Mouse (Mus musculus) B cell, adult 2 months (primary cell): ENCODE results near the gene Mmadhc.

ENCODE experiments used
- DNase-seq, 2 experiments: peaks; one replicate each; pipeline ENCODE4 v3.0.0; 2022

The Mmadhc gene

DNA sequence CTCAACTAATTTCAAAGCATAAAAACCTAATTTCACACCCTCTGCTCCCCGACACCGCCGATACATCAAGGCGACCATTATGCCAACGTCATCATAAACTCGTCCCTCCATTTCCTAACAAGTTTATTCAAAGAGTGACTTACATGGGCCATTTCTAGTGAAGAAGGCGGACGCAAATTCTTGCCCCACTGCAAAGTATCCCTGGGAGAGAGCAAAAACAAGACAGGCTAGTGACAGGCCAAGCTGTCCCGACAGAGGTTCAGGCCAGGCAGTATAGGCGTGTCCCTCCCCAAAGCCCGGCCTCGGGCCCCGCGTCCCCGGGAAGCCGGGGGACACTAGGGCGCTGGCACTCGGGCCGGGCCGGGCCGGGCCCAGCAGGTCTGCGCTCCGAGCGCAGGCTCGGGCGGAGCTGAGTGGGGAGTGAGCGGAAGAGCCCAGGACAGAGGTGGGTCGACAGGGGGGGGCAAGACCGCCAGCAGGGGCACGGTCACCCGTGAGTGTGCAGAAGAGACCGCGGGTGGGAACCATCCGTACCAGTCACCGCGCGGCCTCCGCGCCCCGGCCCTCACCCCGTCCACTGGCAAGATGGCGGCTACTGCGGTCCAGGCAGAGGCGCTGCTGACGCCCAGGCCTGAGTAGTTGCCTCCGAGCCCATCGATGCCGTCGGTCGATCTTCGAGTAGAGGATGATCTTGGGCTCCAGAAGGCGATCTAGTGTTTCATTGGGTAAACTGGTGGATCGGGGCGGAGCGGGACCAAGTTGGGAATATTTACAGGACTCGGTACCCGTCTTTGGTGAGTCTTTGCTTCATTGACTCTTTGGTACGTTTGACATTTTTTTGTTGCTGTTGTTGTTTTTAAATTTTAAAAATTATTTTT, at the start of gene Mmadhc:
Mmadhc (minus strand) TSS at position 693 of the 878 bp plus-strand sequence.
- DNase-seq, result peak; percentile 87 to 89

DNA sequence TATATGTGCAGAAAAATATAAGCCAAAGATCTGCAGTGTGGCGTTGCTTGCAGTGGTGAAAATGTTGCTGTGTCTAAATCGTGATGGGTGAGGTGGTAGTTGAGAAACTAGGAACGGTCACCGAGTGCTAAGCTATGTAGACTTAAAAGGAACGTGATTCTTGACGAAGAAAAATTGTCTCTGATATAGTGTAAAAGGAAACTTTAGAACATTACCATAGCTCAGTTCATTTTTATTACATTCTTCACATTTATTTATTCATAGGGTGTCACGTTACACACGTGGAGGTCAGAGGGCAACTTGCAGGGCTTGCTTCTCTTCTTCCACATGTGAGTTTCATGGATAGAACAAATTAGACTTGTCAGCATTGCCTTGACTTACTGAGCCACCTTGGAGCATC, 47.0 kb upstream of the Mmadhc start:
- no peak for DNase-seq

DNA sequence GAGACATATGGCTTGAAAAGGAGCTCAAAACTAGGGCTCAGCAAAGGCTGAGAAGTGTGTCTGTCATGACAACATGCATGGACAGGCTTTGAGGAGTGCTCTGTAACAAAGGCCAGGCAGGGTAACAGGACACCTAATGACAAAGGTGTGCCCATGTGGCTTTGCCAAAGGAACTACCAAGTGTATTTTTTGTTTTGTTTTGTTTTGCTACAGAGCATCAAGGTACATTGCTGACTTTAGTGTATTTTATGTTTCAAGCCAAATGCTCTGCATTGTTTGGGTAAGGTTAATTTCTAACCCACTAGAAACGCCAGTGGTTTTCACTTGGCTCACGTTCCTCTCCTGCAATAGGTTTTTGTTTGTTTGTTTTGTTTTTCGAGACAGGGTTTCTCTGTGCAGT, 42.5 kb upstream of the Mmadhc start:
- DNase-seq, result no peak

DNA sequence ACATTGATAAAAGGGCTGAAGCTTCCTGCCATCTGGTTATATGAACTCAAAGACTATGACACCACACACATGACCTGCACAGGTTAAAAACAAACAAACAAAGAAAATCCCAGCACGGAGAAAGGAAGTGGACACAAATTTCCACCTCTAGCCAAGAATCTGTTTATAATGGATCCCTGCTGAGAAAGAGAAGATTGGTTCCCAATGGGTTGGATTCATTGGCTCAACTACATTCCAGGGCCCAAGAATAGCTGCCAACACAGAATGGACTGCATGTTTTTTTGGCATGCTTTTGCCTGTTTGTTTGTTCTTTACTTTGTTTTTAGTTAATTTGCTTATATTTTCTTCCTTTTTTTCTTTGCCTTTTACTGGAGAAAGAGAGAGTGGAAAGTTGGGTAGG, 41.0 kb upstream of the Mmadhc start:
- no peak for DNase-seq

DNA sequence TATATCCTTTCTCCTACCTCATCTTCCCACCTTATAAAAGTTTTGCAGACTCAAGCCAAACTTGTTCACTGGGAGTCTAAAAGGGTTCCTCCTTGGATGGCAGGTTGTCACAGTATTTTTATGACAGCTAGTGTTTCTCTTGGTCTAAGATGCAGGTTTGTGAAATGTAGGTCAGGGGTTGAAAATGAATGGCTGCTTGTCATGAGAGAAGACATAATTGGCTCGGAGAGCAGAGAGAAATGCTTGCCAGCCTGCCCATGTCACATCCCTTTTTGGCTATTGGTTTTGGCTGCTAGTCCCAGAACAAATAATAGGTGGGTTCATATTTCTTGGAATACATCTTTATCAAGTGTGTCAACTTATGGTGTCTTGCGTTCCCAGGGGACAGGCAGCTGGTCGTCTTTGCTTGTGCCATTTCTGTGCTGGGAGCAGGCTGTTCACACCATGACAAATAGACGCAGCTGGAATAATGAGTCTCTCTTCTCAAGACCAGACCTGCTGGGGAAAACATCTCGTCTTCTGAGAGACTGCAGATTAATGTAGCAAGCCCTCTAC, 35.2 kb upstream of the Mmadhc start:
- DNase-seq, result no peak

DNA sequence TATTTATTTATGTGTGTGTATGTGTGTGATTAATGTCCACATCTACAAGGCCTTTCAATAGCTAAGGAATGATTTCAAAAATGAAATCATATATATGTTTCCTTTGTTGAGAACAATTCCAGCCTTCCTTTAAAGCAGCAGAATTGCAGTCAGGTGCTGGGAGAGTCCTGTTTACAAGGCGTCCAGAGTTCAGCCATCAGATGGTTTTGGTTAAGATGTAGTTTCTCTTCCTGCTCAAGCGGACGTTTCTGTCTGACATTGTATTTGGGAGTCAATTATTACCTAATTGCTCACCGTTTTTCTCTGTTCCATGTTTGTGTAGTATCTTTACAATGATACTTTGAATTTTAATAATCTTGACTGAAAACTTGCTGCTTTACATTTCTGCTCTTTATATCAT, 31.6 kb upstream of the Mmadhc start:
- no peak for DNase-seq

DNA sequence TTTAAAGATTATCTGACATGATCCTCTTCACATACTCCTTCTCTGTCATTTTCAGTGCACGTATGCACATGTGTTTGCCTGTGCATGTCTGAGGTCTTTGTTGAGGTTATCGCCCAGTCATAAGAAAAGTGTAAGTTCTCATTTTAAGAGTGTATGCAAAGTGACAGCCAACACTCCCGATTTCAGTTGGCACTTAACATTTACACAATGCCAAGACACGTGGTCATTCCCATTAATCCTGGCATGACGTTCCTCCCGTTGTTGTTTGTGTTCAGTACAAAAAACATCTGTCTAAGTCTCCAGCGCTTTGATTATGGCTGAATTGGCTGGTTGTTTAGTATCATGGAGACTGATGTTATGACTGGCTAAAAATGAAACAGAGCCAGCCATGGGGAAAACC, 28.2 kb upstream of the Mmadhc start:
- DNase-seq, result no peak

DNA sequence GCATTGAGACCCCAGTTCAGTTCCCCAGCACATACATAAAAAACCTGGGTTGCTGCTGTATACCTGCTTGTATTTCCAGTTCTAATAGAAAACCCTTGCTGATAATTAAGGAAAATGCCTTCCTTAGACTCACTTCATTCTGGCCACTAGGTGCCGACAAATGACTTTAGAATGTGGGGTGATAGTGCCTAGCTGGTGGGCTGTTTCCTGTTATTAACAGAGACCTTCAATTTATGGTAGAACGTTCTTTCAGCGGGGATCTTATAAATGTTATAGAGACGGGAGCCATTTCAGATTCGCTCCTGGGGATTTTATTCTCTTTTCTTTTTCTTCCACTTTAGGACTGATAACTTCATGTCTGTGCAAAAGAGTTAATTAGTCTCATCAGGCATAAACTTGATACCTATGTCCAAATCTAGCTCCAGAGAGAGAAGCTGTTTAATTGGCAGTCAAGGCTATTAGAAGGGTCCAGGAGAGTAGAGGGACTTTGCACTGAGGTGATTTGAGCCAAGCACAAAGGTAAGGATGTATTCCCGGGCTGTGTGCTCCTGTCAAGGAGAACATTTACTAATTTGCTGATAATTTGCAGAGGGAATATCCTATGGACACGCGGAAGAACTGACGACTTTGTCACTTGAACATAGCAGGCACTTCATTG, 10.2 kb upstream of the Mmadhc start:
- peak; percentile 56 to 67 for DNase-seq

DNA sequence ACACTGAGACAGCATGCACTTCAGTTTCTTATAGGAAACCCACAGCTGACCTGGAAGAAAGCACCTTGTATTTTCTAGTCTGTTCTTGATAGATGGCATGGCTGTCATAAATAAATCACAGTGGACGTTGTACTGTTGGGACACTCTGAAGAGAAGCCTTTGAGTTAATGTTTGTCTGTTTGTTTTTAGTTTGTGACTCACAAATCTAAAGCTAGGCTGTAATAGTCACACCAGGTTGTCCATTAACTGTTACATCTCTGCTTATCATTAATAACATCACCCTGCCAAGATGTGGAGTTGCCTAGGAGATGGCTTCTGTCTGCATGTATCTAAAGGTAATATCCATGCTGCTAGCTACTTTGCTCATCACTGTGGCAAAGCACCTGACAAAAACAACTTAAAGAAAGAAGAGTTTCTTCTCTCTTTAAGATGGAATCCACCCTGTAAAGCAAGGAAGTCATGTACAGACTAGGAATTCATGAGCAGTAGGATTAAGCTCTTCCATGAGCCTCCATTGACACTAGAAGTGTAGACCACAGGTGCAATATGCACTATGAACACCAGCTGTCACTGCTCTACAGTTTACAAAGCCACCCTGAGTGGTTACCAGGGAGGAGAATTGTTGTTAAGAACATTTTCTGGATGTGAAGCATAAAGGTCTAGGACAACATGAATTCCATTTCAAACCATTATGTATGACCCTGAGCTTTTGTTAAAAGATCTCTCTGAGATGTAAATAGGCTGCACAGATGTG, 8.4 kb upstream of the Mmadhc start:
- peak in 1 of 2 experiments; percentile 11 for DNase-seq

DNA sequence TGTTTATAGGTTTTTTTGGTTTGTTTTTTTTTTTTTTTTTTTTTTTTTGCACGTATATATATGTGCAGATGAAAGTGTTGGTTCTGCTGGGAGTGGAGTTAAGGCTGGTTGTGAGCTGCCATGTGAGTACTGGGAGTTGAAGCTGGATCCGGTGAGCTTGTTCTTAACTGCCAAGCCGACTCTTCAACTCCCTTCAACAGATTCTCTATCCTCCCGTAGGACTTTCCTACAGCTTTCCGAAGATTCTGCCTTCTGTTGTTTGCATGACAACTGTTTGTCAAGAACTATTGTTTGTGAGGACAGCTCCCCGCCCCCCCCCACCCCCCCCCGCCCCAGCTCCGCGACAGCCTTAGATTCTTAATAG, 368 bp upstream of the Mmadhc start:
- DNase-seq, result no peak

DNA sequence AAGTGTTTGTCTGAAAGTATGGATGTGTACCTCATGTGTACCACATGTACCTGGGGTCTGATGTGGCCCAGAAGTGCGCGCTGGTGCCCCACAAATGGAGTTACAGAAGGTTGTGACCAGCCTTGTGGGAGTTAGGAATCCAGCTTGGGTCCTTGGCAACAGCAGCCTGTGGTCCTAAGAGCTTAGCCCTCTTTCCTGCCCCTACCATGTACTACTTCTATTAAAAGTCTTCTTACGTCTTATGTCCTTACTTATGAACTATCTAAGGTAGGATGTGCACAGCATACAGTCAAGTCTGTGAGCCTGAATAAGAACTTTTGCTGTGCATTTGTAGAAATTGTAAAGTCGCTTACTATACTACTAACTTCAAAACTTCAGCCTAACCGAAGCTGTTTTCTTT, 1.0 kb downstream of the Mmadhc start:
- DNase-seq, result no peak

DNA sequence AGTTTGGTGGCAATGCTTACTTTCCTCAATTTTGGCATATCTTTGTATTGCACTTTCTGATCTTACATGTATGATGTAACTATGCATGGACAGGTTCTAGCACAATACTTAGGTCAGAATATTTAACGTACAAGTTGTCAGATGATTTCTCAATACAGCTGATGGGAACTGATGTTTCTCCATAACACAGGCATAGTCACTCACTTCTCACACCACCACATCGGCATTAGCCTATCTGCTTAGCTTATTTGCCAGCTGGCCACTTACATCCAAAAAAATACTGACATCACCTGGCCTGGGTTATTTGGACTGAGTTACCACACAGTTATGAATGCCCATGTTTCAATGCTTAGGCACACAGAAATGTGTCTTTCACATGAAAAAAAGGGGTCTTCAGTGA, 2.5 kb downstream of the Mmadhc start:
- no peak for DNase-seq

DNA sequence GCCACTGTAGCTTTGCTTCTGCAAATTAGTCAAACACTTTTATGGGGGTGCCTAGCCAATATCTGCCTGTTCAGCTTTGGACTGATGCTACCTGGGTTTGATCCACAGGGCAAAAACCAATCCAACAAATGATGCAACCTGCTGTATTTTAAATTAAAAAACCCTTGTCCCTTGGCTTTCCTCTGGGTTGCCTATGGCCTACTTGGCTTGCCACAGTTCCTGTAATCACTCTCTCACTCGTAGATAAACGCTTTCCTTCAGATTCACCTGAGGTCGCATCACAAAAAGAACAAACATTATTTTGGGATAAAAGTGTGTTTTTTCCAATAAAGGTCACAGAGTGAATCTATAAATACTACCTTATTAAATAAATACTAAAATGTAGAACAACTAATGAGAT, 3.0 kb downstream of the Mmadhc start:
- DNase-seq, result no peak

DNA sequence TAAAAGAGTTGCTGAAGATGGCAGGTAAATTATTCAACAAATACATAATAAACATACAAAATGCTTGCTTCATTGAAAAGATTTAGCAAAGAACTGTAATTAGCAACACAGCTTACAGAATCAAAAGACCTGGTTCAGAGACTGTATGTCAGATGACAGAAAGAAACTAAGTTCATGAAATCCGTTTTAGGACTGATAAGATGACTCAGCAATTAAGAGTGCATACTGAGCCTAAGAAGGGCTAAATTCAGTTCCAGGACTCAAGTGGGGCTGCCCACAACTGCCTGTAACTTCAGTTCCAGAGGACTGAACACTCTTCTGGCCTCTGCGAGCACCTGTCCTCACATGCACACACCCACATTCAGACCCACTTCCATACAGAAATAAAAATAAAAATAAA, 4.7 kb downstream of the Mmadhc start:
- no peak for DNase-seq

DNA sequence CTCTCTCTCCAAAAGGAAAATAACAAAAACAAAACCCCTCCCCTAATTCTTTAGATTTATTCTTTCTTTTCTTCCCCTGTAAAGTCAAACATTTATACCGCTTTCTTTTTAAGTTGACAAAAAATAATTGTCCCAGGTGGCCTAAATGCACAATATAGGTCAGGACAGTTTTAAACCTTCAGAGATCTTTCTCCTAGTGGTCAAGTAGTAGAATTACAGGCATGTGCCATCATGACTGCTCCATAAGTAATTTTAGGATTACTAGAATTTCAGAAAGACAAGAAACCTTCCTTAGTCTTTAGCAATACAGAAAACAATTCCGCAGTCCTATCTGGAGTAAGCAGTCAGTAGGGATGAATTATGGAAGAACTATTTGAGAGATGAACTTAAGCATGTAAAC, 5.8 kb downstream of the Mmadhc start:
- DNase-seq, result no peak

DNA sequence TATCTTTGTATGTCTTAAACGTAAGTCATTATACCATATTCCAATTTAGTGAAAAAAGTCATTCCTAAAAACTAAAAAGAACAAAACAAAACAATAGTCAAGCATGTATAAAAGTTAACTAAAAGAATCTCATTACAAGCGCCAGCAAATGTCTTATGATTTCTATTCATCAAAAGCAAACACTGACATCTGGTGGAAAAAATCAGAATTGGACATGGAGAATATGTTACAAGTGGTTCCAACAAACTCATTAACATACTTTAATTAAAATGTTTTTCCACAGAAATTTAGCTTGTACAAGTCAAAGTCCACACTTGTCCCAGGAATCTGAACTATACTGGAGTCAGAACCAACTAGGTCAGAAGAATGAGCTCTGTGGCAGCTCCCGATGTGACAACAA, 11.8 kb downstream of the Mmadhc start:
- DNase-seq, result no peak

DNA sequence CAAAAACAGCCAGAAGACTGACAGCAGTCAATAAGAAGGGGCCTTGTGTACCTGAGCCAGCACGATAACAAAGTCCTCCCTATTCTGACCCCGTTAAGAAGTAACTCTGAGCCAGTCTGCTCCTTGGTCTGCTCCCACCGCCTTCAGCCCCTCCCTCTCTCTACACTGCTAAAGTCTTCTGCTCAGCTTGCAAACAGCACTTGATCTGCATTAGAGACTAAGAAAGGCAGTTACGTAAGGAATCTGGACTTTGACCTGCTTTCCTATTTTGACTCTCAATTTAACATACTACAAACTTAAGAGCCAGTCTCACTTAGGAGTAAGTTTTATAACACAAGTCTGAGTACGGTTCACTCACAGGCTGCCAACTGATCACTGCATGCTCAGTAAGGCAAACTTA, 12.6 kb downstream of the Mmadhc start:
- DNase-seq, result no peak

DNA sequence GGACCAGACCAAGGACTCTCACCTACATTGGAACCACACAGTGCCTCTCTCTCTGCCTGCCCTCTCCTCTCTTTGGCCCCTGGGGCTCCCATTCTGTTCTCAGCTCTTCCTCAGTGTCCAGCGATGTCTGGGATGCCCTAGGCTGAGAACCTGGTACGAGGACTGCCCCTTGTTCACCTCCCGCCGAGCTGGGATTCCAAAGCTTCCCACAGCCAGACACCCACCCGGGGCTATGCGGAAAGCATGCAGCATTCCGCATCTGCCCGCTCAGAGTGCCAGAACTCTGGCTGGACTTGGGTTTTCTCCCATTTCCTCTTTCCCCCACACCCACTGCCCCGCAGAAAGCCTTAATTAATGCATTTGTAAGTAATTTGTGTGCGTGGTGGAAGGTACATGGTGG, 19.9 kb downstream of the Mmadhc start:
- DNase-seq, result no peak

DNA sequence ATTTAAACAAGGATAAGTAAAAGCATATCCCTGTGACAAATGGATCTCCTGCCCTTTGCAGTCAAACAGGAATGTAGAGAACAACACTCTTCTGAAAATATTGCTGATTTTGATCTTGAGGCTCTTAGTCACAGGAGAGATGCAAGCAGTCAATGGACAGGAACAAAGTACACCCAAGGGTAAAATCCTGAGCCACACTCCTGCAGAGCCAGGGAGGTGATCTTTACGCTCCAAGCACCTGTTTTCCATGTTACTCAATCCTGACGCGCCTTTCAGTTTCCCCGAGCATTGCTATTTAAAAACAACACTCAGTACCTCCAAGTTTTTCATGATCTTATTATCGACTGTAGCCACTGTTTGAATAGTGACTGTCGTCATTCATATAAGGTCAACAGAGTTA, 23.2 kb downstream of the Mmadhc start:
- DNase-seq, result no peak

DNA sequence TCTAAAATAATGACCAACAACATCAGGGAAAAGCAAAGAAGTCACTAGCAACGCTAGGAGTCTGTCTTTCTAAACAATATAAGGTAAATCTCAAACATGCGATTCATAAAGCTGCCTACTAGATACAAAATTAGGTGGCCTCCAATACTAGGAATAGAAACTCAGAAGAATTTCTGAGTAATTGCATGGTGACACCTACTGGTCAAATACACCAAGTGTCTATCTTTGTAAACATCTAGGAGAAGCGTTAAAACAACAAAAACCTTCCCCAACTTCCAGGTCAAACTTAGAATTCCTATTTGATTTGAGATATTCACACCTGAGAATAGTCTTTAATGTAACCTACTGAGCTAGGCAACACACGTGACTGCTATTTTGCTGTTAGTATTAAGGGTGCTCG, 24.4 kb downstream of the Mmadhc start:
- no peak for DNase-seq

DNA sequence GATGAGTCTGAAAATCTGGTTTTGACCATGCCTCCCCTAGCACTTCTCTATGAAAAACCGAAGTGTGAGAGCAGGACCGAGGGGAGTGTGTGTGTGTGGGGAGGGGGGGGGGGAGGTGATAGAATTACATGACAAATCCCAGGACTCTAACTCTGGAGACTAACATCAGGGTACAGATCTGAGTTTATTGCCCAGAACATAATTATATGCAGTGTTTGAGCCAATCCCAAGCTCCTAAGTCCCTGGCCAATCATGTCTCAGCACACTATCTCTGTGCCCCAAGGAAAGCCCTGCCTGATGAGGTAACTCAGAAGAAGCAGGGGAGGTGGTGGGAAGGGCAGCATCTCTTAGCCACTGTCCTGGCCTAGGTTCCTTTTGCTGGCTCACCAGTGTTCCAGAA, 28.1 kb downstream of the Mmadhc start:
- no peak for DNase-seq

DNA sequence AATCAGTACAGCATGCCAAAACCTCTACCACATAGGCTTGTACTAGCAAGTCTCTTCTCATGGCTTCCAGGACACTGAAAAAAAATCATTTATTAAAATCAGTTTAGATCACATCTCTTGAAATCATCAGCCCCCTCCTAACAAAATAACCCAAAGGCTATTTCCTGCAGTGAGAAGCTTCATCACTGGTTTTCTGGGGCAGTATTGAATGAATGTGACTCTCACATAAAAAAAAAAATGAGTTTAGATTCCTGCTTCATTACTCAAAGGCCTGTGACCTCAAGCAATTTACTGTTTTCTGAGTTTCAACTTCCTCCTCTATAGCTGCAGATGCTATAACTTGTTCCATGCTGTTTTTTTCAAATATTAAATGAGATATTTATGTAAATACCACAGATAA, 29.6 kb downstream of the Mmadhc start:
- no peak for DNase-seq

DNA sequence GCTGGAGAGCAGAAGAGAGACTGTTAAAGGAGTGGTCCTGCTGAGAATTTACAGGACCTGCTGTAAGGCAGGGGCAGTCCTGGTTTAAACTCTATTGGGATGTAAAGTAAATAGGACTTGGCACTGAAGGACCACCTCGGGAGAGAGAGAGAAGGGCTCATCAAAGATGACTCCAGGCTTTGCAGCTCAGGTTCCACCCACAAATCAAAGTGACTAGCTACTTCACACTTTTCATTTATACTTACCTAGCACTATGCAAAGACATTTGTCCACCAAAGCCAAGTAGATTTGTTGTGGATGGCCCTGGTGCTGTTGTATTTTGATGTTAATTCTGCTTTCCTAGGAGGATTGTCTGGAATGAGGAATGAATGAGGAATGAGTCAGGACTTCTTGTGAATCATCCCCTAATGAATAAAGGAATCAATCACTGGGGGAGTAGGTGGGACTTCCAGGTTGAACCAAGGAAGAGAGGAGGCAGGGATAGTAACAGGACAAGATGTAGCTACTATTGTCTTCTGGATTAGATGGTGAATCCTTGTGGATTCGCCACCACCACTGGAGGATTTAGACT, 31.3 kb downstream of the Mmadhc start:
- DNase-seq, result no peak
